Mouse (Mus musculus): ENCODE measurements around the gene Klhdc3. TPM values are rescaled to one million over a fixed set of nuclear protein-coding genes. Genes with fewer than 3 reads are reported as not detected.

The Klhdc3 gene
- total and polyA plus RNA-seq, 2 experiments from 2014 or later = 71.1 to 211 TPM

DNA sequence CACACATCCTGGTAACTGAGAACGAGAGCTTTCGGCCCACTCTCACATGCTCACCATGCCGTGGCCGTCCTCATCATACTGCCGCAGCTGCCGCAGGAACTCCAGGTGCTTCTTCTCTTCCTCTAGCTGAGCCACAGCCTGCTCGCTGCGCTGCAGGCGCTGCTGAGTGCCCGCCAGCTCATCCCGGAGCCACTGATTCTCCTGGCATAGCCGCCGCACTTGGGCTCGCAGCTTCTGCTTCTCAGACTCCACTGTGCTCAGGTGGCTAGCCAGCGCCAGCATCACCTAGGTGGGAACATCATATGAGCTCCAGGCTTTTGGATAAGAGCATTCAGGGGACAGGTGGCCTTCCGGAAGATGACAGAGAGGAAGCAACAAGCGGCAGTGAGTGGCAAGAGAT, 38.7 kb downstream of the Klhdc3 start:
- Histone ChIP-seq H3K4me3 (ENCODE audit: low read depth, low read length) (no peak overlapping the region), H3K9me3 (ENCODE audit: low read length) (no peaks in the 10 kb centered on the region), H3K4me1 (ENCODE audit: insufficient read depth) (peaks cover 10% of the 10 kb centered on the region), H3K27me3 (ENCODE audit: insufficient read depth, low read length) (no peaks in the 10 kb centered on the region), H3K4me2 (ENCODE audit: low read depth) (no peak overlapping the region), H3K9ac (no peak overlapping the region), H3K36me3 (ENCODE audit: insufficient read depth) (peaks cover 41% of the 10 kb centered on the region), H3K27ac (ENCODE audit: low read depth, low read length) (no peak overlapping the region)
- DNase-seq (no peak), ATAC-seq (no peak)
- TF ChIP-seq CTCF (IDR thresholded peaks at IDR 0.05; ENCODE audit: low read depth) = no peak
- WGBS = 91% methylated on average over 17 of the region's 17 CpGs

DNA sequence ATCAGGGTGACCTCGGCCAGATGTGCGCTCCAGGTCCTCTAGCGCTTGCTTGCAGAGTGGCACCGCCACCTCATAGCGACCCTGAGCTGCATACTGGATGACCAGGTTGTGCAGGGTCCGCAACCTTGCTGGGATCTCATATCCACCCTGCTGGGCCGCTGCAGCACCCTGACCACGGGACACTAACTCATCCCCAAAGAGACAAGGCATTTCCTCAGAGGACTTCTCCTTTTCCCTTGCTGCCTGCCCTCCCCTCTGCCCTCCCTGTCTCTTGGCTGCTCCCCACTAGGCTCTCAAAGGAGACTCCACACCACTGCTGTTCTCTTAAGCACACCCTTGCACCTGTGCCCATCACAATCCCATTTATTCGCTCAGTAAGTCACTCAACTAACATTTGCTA, 40.8 kb downstream of the Klhdc3 start:
- no peak overlapping the region for H3K4me3 ChIP-seq (ENCODE audit: low read depth, low read length)
- H3K4me2 ChIP-seq (ENCODE audit: low read depth) = no peak overlapping the region
- TF ChIP-seq CTCF (IDR thresholded peaks at IDR 0.05; ENCODE audit: low read depth) = no peak
- ATAC-seq (no peak), DNase-seq (no peak)
- H3K9ac ChIP-seq = no peak overlapping the region
- H3K4me1 ChIP-seq (ENCODE audit: insufficient read depth) = peaks cover 14% of the 10 kb centered on the region
- H3K9me3 ChIP-seq (ENCODE audit: low read length) = no peaks in the 10 kb centered on the region
- 78% methylated on average over 9 of the region's 9 CpGs for WGBS
- no peak overlapping the region for H3K27ac ChIP-seq (ENCODE audit: low read depth, low read length)
- peaks cover 45% of the 10 kb centered on the region for H3K36me3 ChIP-seq (ENCODE audit: insufficient read depth)
- no peaks in the 10 kb centered on the region for H3K27me3 ChIP-seq (ENCODE audit: insufficient read depth, low read length)

DNA sequence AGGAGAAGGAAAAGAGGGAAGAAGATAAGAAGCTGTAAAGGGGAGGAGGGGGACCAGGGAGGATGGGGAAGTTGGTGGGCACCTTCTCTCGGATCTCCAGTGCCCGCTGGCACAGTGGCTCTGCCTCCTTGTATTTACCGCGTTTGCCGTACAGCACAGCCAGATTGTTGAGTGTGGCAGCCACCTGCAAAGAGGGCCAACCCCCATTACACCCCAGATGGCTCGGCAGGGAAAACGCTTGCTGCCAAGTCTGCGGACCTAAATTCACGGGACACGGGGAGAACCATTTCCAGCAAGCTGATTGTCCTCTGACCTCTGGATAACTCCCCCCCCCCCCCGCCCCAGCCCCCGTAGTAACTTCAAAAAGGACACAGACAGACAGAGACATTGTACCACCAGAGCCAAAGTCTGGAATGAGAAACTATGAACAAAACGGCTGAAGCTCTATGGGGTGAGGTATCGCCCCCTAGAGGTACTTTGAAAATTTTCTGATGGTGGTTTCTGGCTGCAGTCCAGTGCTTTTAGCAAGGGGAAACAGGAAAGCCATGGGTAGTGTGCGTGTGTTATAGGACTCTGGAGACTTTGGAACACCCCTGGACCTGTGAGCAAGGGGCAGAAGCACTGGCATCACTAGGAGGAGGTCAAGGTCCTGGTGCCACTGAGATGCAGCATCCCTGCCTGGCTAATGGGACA, 43.7 kb downstream of the Klhdc3 start:
- WGBS = 10% methylated on average over 15 of the region's 15 CpGs
- Histone ChIP-seq H3K9ac (no peak overlapping the region), H3K36me3 (ENCODE audit: insufficient read depth) (peaks cover 45% of the 10 kb centered on the region), H3K27ac (ENCODE audit: low read depth, low read length) (peak overlapping the region; percentile 69), H3K27me3 (ENCODE audit: insufficient read depth, low read length) (no peaks in the 10 kb centered on the region), H3K4me2 (ENCODE audit: low read depth) (peak overlapping the region; percentile 23; the same call in 1 of the 2 replicates), H3K9me3 (ENCODE audit: low read length) (no peaks in the 10 kb centered on the region), H3K4me3 (ENCODE audit: low read depth, low read length) (no peak overlapping the region), H3K4me1 (ENCODE audit: insufficient read depth) (peaks cover 10% of the 10 kb centered on the region; the same call in 1 of the 2 replicates)
- DNase-seq (peak; percentile 92), ATAC-seq (peak; percentile 72)
- TF ChIP-seq CTCF (IDR thresholded peaks at IDR 0.05; ENCODE audit: low read depth) = peak; percentile 82

DNA sequence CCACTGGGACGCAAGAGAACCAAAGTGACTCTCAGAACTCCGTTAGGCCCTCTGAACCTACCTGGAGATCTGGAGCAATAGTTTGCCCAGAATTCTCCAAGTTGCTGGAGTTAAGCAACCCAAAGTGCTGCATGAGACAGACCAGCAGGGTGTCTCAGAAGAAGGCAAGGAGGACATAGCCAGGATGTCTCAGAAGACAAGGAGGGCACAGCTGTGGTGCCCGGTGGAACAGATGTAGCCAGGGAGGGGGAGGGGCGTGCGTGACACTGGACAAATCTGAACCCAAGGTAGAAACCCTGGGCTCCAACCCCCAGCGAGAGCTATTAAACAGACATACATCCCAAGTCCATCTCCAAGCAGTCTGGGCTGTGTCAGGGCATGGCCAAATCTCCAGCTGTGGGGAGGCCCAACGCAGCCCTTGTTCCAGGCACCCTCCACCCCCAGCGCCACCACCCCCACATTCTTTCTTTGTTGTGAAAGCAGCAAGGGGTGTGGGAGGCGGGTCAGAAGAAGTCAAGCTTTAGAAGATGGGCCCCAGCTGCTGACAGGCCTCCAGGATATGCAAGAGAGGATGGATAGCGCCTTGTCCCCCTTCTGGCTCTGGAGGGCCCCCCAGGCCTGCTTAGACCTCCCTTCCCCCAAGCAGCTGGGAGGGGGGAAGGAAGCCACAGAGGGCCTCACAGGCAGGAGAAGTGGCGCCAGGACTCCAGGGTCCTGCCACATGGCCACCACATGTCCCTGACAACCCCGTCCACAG, 50.9 kb downstream of the Klhdc3 start:
- Histone ChIP-seq H3K4me3 (ENCODE audit: low read depth, low read length) (peak overlapping the region; percentile 97), H3K27me3 (ENCODE audit: insufficient read depth, low read length) (no peaks in the 10 kb centered on the region), H3K9ac (no peak overlapping the region), H3K4me1 (ENCODE audit: insufficient read depth) (peaks cover 8% of the 10 kb centered on the region; the same call in 1 of the 2 replicates), H3K27ac (ENCODE audit: low read depth, low read length) (peak overlapping the region; percentile 40), H3K36me3 (ENCODE audit: insufficient read depth) (peaks cover 16% of the 10 kb centered on the region), H3K4me2 (ENCODE audit: low read depth) (peak overlapping the region; percentile 78), H3K9me3 (ENCODE audit: low read length) (no peaks in the 10 kb centered on the region)
- WGBS = 14% methylated on average over 12 of the region's 12 CpGs
- TF ChIP-seq CTCF (IDR thresholded peaks at IDR 0.05; ENCODE audit: low read depth) = no peak; the same call in 1 of the 2 replicates
- ATAC-seq (peak; percentile 30; the same call in 1 of the 2 replicates), DNase-seq (no peak)

DNA sequence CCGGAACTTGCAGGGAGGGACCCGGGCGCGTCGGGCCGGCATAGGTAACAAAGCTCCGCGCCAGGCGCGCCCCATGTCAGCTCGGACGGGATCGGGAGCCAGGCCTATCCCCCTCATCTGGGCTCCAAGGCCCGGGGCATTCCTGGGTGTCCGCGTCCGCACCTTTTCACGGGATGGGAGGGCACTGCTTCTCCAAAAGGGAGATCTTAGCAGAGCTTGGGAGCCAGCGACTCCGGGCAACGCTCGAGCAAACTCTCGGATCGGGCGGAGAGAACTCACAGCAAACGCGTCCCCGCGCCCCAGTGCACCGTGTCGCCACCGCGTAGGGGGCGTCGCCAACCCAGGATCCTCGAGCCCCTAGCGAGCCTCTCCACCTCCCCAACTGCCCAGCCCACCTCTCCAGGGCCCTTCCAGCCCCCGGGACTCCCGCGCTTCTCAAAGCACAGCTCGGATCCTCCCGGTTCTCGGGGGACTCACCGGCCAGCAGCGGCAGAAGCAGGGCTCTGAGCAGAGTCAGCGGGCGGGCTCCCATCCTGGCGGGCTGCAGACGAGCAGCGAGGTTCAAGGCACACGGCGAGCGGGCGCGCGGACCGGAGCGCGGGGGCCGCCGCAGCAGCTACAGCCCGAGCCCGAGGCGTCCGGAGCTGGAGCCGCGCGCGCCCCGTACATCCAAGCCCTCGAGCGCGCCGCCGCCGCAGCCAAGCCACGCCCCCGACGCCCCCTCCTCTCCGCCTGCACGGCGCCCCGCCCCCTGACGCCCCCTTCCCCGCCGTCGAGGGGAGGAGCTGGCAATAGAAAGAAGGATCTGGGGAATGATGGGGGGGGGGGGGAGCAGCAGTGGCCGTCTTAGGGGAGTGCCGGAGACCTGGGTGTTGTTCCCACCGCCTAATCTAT, 51.7 kb downstream of the Klhdc3 start, which contains the start of gene Ptk7:
Gene Ptk7 (minus strand): TSS at position 714 of the 894 bp plus-strand sequence.
- Histone ChIP-seq H3K4me1 (ENCODE audit: insufficient read depth) (peaks cover 15% of the 10 kb centered on the region), H3K4me3 (ENCODE audit: low read depth, low read length) (peak within 1 kb of the TSS; percentile 97)

DNA sequence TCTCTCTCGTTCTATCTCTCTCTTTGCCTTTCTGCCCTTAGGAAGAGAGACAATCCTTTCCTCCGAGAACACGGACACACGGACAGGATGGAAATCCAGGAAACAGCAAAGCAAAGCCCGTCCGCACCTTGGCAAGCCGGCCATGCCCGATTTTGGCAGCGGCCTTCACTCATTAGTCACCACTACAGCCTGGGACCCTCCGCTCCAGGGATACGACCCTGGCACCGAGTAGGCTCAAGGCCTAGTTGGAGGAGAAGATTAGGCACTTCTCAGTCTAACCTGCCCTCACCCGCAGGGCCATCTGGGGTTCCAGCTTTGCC, 52.3 kb downstream of the Klhdc3 start:
- peak overlapping the region; percentile 78 for H3K4me2 ChIP-seq (ENCODE audit: low read depth)
- peaks cover 16% of the 10 kb centered on the region for H3K36me3 ChIP-seq (ENCODE audit: insufficient read depth)
- H3K9me3 ChIP-seq (ENCODE audit: low read length) = no peaks in the 10 kb centered on the region
- H3K4me3 ChIP-seq (ENCODE audit: low read depth, low read length) = peak overlapping the region; percentile 97
- DNase-seq (peak; percentile 59), ATAC-seq (peak; percentile 9)
- peak overlapping the region; percentile 91 for H3K9ac ChIP-seq
- no peak for TF ChIP-seq CTCF (IDR thresholded peaks at IDR 0.05; ENCODE audit: low read depth)
- 0% methylated on average over 12 of the region's 13 CpGs for WGBS
- no peaks in the 10 kb centered on the region for H3K27me3 ChIP-seq (ENCODE audit: insufficient read depth, low read length)
- peak overlapping the region; percentile 85 for H3K27ac ChIP-seq (ENCODE audit: low read depth, low read length)
- peaks cover 21% of the 10 kb centered on the region for H3K4me1 ChIP-seq (ENCODE audit: insufficient read depth)

More for the DNA sequence above, 51.7 kb downstream of the Klhdc3 start, which contains the start of gene Ptk7:
- no peaks in the 10 kb centered on the region for H3K9me3 ChIP-seq (ENCODE audit: low read length)
- peak within 1 kb of the TSS; percentile 85 for H3K27ac ChIP-seq (ENCODE audit: low read depth, low read length)
- H3K36me3 ChIP-seq (ENCODE audit: insufficient read depth) = peaks cover 16% of the 10 kb centered on the region
- peak; percentile 93 for DNase-seq
- 1% methylated on average over 65 of the region's 90 CpGs for WGBS
- peak; percentile 88 for ATAC-seq
- H3K27me3 ChIP-seq (ENCODE audit: insufficient read depth, low read length) = no peaks in the 10 kb centered on the region
- no peak; the same call in 1 of the 2 replicates for TF ChIP-seq CTCF (IDR thresholded peaks at IDR 0.05; ENCODE audit: low read depth)
- H3K9ac ChIP-seq = peak within 1 kb of the TSS; percentile 91
- peak within 1 kb of the TSS; percentile 78 for H3K4me2 ChIP-seq (ENCODE audit: low read depth)
